Mouse (Mus musculus): Measurements from ENCODE around the gene Ciao2a. TPM values are rescaled to one million over a fixed set of nuclear protein-coding genes. Genes with fewer than 3 reads are reported as not detected.

Ciao2a gene
- 99.2 and 110 TPM in 2 replicates for polyA plus RNA-seq (2015; fragmentation: Nextera tagmentation; extraction: Ambion mirVana)

- H3K9ac ChIP-seq: peak within 1 kb of the TSS; percentile 80
- no peaks in the 10 kb centered on the region for H3K9me3 ChIP-seq
- H3K36me3 ChIP-seq: peaks cover 5% of the 10 kb centered on the region
- H3K27me3 ChIP-seq: no peaks in the 10 kb centered on the region
- peak within 1 kb of the TSS; percentile 94 for H3K27ac ChIP-seq (replicated peaks)
- peak within 1 kb of the TSS; percentile 77 for H3K4me2 ChIP-seq
- peak; percentile 72 for ATAC-seq (ENCODE audit: low read depth)
- WGBS: 2% methylated on average over 34 of the region's 34 CpGs
- H3K4me3 ChIP-seq: peak within 1 kb of the TSS; percentile 66
- H3K4me1 ChIP-seq (replicated peaks): peaks cover 46% of the 10 kb centered on the region
These were observed at the start of gene Ciao2a, which contains the start of gene Snx1 for GRCm38 (mm10) chr9:66126456-66127192. Gene Ciao2a, plus strand, starts transcription at chr9:66126611. Gene Snx1, minus strand, starts transcription at chr9:66126587.

GRCm38 (mm10) chr9:66078072-66078471 is 48.3 kb upstream of the Ciao2a start:
- WGBS: 78% methylated on average over 3 of the region's 3 CpGs
- peak overlapping the region; percentile 35; the same call in 1 of the 2 replicates for H3K9ac ChIP-seq

GRCm38 (mm10) chr9:66078493-66078892 is 47.9 kb upstream of the Ciao2a start:
- WGBS: 14% methylated on average over 14 of the region's 14 CpGs
- H3K27me3 ChIP-seq: no peaks in the 10 kb centered on the region
- H3K9ac ChIP-seq: peak overlapping the region; percentile 35; the same call in 1 of the 2 replicates
- H3K9me3 ChIP-seq: peaks cover 6% of the 10 kb centered on the region; the same call in 1 of the 2 replicates
- H3K4me2 ChIP-seq: peak overlapping the region; percentile 31
- H3K4me3 ChIP-seq: no peak overlapping the region
- H3K4me1 ChIP-seq (replicated peaks): peaks cover 7% of the 10 kb centered on the region; the same call in 1 of the 2 replicates
- no peaks in the 10 kb centered on the region for H3K36me3 ChIP-seq
- no peak overlapping the region for H3K27ac ChIP-seq (replicated peaks)
- no peak; the same call in 1 of the 2 replicates for ATAC-seq (ENCODE audit: low read depth)

More at GRCm38 (mm10) chr9:66078072-66078471, 48.3 kb upstream of the Ciao2a start:
- Histone ChIP-seq H3K4me1 (replicated peaks) (peaks cover 7% of the 10 kb centered on the region; the same call in 1 of the 2 replicates), H3K4me3 (no peak overlapping the region), H3K4me2 (peak overlapping the region; percentile 31), H3K27ac (replicated peaks) (no peak overlapping the region), H3K9me3 (peaks cover 6% of the 10 kb centered on the region; the same call in 1 of the 2 replicates), H3K36me3 (no peaks in the 10 kb centered on the region), H3K27me3 (no peaks in the 10 kb centered on the region)
- no peak for ATAC-seq (ENCODE audit: low read depth)

GRCm38 (mm10) chr9:66080804-66081459 is 45.5 kb upstream of the Ciao2a start:
- Histone ChIP-seq H3K4me3 (no peak overlapping the region), H3K4me1 (replicated peaks) (peaks cover 7% of the 10 kb centered on the region; the same call in 1 of the 2 replicates), H3K27me3 (no peaks in the 10 kb centered on the region), H3K36me3 (peaks cover under 1% of the 10 kb centered on the region; the same call in 1 of the 2 replicates), H3K9me3 (no peaks in the 10 kb centered on the region), H3K9ac (no peak overlapping the region), H3K27ac (replicated peaks) (no peak overlapping the region), H3K4me2 (no peak overlapping the region)
- ATAC-seq (ENCODE audit: low read depth): no peak
- 63% methylated on average over 3 of the region's 3 CpGs for WGBS

- 86% methylated on average over 4 of the region's 4 CpGs for WGBS
- peaks cover 7% of the 10 kb centered on the region; the same call in 1 of the 2 replicates for H3K4me1 ChIP-seq (replicated peaks)
- no peak overlapping the region for H3K9ac ChIP-seq
- ATAC-seq (ENCODE audit: low read depth): no peak
- no peak overlapping the region for H3K4me3 ChIP-seq
- H3K9me3 ChIP-seq: no peaks in the 10 kb centered on the region
- H3K27me3 ChIP-seq: no peaks in the 10 kb centered on the region
- peaks cover 12% of the 10 kb centered on the region for H3K36me3 ChIP-seq
- no peak overlapping the region for H3K4me2 ChIP-seq
- no peak overlapping the region for H3K27ac ChIP-seq (replicated peaks)
These were observed 44.4 kb upstream of the Ciao2a start for GRCm38 (mm10) chr9:66081999-66082398.

GRCm38 (mm10) chr9:66084171-66084570 is 42.2 kb upstream of the Ciao2a start:
- no peak for ATAC-seq (ENCODE audit: low read depth)
- Histone ChIP-seq H3K4me3 (no peak overlapping the region), H3K4me2 (no peak overlapping the region), H3K9me3 (no peaks in the 10 kb centered on the region), H3K27me3 (no peaks in the 10 kb centered on the region), H3K36me3 (peaks cover 32% of the 10 kb centered on the region), H3K4me1 (replicated peaks) (no peaks in the 10 kb centered on the region), H3K27ac (replicated peaks) (no peak overlapping the region), H3K9ac (no peak overlapping the region)
- 91% methylated on average over 3 of the region's 3 CpGs for WGBS

- H3K9ac ChIP-seq: no peak overlapping the region
- H3K4me2 ChIP-seq: no peak overlapping the region
- ATAC-seq (ENCODE audit: low read depth): no peak
- H3K4me3 ChIP-seq: no peak overlapping the region
- H3K4me1 ChIP-seq (replicated peaks): 0 out of 2 replicates have a peak, but pooled peaks cover under 1% of the 10 kb centered on the region
- no peaks in the 10 kb centered on the region for H3K27me3 ChIP-seq
- no peaks in the 10 kb centered on the region for H3K9me3 ChIP-seq
- 95% methylated on average over 7 of the region's 7 CpGs for WGBS
- H3K36me3 ChIP-seq: peaks cover 61% of the 10 kb centered on the region
- H3K27ac ChIP-seq (replicated peaks): no peak overlapping the region
These were observed 39.3 kb upstream of the Ciao2a start for GRCm38 (mm10) chr9:66087062-66087461.

GRCm38 (mm10) chr9:66088411-66088810 is 38.0 kb upstream of the Ciao2a start:
- peaks cover 75% of the 10 kb centered on the region for H3K36me3 ChIP-seq
- H3K27me3 ChIP-seq: no peaks in the 10 kb centered on the region
- H3K9me3 ChIP-seq: no peaks in the 10 kb centered on the region
- 52% methylated on average over 4 of the region's 4 CpGs for whole genome bisulfite sequencing
- ATAC-seq (ENCODE audit: low read depth): no peak
- no peak overlapping the region for H3K4me3 ChIP-seq
- H3K9ac ChIP-seq: no peak overlapping the region
- H3K27ac ChIP-seq (replicated peaks): no peak overlapping the region
- H3K4me1 ChIP-seq (replicated peaks): peaks cover 8% of the 10 kb centered on the region; the same call in 1 of the 2 replicates
- no peak overlapping the region for H3K4me2 ChIP-seq

GRCm38 (mm10) chr9:66090593-66091244 is 35.7 kb upstream of the Ciao2a start:
- Histone ChIP-seq H3K4me1 (replicated peaks) (peaks cover 8% of the 10 kb centered on the region; the same call in 1 of the 2 replicates), H3K9me3 (no peaks in the 10 kb centered on the region), H3K4me2 (no peak overlapping the region), H3K27me3 (no peaks in the 10 kb centered on the region), H3K36me3 (peaks cover 98% of the 10 kb centered on the region), H3K4me3 (no peak overlapping the region), H3K9ac (no peak overlapping the region), H3K27ac (replicated peaks) (no peak overlapping the region)
- ATAC-seq (ENCODE audit: low read depth): no peak
- 90% methylated on average over 13 of the region's 13 CpGs for WGBS

GRCm38 (mm10) chr9:66091327-66092231 is 34.8 kb upstream of the Ciao2a start:
- no peak for ATAC-seq (ENCODE audit: low read depth)
- Histone ChIP-seq H3K9me3 (no peaks in the 10 kb centered on the region), H3K36me3 (peaks cover 99% of the 10 kb centered on the region), H3K4me3 (no peak overlapping the region), H3K9ac (no peak overlapping the region), H3K4me1 (replicated peaks) (peaks cover 8% of the 10 kb centered on the region; the same call in 1 of the 2 replicates), H3K27me3 (no peaks in the 10 kb centered on the region), H3K27ac (replicated peaks) (peak overlapping the region; percentile 46), H3K4me2 (no peak overlapping the region)
- WGBS: 85% methylated on average over 6 of the region's 6 CpGs

- Histone ChIP-seq H3K4me1 (replicated peaks) (peaks cover 8% of the 10 kb centered on the region; the same call in 1 of the 2 replicates), H3K9me3 (no peaks in the 10 kb centered on the region), H3K4me2 (no peak overlapping the region), H3K27ac (replicated peaks) (0 out of 2 replicates have a peak overlapping the region, but pooled peaks have one; percentile 46), H3K9ac (no peak overlapping the region), H3K36me3 (peaks cover 99% of the 10 kb centered on the region), H3K4me3 (no peak overlapping the region), H3K27me3 (no peaks in the 10 kb centered on the region)
- ATAC-seq (ENCODE audit: low read depth): no peak
- WGBS: 86% methylated on average over 2 of the region's 2 CpGs
These were observed 33.7 kb upstream of the Ciao2a start for GRCm38 (mm10) chr9:66092664-66093063.
